Mouse (Mus musculus) erythroblast, adult 5-6 weeks (primary cell): ENCODE results near the gene Mob1a. TPM values are rescaled to one million over a fixed set of nuclear protein-coding genes. Genes with fewer than 3 reads are reported as not detected.
A peak's percentile ranks its signal among the peaks of the same experiment; 100 is the strongest.

Experiments
- ATAC-seq: replicated peaks from 2 replicates; pipeline ENCODE4 v1.8.0; 2016; ENCODE audit warnings: moderate number of reproducible peaks, mild to moderate bottlenecking, moderate TSS enrichment, inconsistent platforms; ENCODE audit not compliant: poor library complexity, low FRiP score, severe bottlenecking
- total RNA-seq, 2 experiments: library from RNA; stranded (forward) in 1 of 2; stranded (reverse) in 1 of 2; fragments of 150-400 nt in 1 of 2; fragments of 200-764, 138-1000 nt in 1 of 2; gene quantifications; 2 replicates each; pipeline versions ENCODE4 v1.2.3 to v1.2.4; 2015 to 2017; ENCODE audit warnings: low replicate concordance in 2 of 2

The Mob1a gene
- 51.6 and 54.6 TPM in 2 replicates for total RNA-seq (2015; ENCODE audit: low replicate concordance)
- 71.1 and 78.7 TPM in 2 replicates for total RNA-seq (2017; ENCODE audit: low replicate concordance)

DNA sequence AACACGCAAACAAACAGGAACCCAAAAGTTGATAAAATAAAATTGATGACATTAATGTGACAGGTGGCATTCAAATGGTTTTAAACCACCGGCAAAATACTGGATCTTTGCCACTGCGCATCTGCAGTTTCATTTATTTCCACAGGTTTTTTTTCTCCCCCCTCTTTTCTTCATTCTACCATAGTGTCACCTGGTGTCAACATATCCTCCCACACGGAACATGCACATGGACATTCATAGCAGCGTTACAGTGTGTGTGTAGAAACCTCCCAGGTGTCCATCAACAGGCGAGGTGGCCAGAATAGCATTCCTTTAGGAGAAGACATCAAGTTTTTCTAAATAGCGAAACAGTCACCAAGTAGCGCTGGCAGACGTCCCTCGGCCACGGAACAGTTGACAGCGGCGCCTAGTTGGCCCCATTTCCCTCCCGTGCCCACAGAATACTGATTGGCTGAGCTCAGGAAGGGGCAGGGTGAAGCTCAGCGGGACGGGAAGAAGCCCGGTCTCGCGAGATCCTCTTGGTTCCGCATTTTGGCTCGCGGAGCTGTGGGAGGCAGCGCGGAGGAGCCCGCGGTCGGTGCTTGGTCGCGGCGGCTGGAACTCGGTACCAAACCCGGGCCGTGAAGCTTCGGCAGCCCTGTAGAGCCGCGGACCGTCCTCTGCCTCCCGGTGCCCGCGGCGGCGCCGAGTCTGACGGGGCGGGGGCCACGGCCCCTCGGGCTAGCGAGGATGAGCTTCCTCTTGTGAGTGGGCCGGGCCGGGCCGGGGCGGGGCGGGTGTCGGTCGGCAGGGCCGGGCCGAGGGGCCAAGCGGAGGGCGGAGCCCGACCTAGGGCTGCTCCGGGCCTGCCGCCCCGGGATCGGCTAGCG is at the start of gene Mob1a, which contains the start of gene Mthfd2:
Gene Mob1a (plus strand): TSS at position 492 of the 869 bp plus-strand sequence.
Gene Mthfd2 (minus strand): TSS at position 384 of the 869 bp plus-strand sequence.
- ATAC-seq: peak; percentile 94

DNA sequence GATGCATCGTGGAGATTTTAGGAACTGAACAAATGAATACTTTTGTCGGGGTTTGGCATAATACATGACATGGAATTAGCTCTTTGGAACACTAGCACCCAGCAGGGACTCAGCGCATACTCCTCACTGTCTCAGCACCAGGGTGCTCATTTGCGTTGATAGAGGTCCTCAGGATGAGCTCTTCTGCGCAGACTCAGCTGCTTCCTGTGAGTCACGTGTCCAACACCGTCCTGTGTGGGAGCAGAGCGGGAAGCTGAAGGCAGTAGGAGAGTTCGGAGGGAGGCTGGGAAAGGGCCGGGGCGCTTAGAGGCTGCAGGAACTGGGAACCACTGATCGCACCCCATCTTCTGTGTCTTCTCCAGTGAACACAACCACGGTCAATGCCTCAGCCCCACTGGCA is 48.7 kb upstream of the Mob1a start:
- ATAC-seq: no peak

DNA sequence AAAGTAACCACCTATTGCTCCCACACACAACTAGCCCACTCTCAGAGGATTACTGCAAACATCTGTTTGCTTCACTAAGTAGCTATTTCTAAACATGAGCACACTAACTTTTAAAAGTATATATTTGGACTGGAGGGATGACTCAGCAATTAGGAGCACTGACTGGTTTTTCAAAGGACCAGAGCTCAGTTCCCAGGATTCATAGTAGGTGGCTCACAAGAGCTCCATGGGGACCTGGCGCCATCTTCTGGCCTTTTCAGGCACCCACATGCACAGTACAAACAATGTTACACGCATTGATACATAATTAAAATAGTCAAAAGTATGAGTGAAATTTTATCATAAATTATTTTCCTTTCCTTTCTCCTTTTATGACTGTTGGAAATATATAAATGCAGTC is 46.9 kb upstream of the Mob1a start:
- peak; percentile 64 for ATAC-seq

DNA sequence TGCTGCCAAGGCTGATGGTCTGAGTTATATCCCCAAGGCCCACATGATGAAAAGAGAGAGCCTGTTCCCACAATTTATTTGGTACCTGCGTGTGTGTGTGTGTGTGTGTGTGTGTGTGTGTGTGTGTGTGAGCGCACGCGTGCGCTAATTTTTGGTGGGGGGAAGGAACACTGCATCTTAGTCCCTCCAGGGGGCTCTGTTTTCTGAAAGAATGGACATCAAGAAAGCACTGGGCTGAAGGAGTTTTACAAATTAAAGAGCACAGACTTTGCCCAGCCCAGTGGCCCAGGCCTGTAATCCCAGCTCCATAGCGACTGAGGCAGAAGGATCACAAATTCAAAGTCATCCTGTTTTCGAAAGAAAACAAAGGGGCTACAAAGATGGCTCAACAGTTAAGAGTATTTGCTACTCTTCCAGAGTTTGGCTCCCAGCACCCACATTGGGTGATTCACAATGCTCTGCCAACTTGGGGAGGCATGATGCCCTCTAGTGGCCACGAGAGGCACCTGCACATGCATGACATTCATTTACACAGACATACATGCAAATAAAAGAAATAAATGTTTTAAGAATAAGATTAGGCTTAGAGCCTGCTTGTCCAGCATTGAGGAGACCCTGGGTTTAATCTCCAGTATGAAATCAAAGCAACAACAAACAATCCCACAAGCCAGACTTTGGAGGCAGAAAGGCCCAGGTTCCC is 45.4 kb upstream of the Mob1a start:
- ATAC-seq: peak; percentile 68; the same call in 1 of the 2 replicates

DNA sequence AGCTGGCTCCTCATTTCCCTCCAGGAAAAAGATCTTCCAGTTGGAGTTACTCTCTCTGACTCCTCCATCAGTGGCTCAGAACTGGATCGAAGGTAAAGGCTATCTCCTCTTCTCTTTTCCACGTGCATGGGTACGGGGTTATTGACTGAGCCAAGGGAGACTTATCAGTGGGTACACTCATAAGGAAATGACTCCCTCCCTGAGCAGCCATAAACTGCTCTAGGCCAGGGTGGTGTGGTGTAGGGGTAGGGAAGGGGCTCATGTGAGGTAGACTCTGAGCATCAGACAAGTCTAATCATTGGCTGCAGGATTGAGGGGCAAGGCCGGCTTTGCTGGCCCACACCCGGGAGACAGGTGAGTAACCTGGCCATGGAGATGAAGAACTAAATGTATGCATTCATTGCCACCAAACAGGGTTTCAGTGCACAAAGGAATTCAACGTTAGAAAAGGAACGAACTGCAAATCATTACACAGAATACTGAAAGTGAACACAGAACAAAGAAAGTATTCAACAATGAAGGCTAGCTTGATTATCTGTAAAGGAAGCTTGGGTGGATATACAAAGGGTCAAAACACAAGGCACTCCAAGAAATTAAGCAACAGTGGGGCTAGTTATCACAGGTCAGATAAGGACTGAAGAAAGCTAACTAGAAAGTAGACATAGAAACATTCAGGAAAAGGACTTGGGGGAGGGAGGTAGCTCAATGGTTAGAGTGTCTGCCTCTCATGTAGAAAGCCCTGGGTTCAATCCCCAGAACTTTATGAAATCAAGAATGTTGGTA is 25.2 kb upstream of the Mob1a start:
- ATAC-seq: no peak

DNA sequence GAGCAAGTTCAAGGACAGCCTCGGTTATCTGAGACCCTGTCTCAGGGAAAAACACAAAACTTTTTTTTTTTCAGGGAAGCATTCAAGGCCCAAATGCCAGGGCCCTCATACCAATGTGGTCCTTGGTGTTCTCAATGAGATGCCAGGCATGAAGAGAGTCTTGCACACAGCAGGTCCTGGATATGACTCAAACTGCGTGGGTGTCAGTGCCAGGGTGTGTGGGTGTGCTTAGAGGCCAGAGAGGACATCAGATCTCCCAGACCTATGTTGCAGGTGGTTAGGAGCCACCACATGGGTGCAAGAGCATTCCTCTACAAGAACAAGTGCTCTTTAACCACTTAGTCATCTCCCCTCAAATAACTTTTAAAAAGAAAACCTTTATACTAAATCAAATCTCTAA is 24.5 kb upstream of the Mob1a start:
- no peak for ATAC-seq

DNA sequence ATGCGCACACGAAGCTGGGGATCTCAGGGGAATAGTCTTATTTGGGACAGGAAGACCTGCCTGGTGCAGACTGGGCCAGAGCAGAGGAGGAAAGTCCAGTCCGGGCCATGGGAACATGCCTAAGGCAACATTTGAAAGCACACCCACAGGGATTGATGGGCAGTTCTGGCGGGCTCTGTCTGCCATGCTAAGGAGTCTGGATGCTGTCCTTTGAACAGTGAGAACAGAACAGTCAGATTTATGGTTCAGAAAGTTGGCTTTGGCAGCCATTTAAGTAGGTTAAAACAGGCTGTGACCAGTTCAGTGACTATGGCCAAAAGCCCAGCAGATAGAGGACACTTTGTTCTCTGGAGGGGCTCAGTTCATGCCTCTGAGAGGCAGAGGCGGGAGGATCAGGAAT is 23.6 kb upstream of the Mob1a start:
- ATAC-seq: no peak

DNA sequence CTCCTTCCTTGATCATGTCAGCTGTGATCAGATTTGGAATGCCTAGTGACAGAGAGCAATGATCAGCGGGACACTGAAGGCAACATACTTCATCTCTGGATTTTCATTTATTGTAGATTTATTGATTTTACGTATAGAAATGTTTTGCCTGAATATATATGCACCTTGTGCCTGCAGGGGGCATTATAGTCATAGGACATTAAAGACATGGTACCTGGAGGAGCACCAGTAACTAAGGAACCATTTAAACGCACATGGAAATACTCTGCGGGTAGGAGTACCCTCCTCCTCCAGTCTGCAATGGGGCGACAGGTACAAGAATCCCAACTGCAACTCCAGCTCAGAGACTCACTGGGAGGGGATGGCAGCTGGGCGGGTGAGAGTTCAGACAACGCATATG is 16.8 kb upstream of the Mob1a start:
- ATAC-seq: 0 out of 2 replicates have a peak, but pooled peaks have one; percentile 44

DNA sequence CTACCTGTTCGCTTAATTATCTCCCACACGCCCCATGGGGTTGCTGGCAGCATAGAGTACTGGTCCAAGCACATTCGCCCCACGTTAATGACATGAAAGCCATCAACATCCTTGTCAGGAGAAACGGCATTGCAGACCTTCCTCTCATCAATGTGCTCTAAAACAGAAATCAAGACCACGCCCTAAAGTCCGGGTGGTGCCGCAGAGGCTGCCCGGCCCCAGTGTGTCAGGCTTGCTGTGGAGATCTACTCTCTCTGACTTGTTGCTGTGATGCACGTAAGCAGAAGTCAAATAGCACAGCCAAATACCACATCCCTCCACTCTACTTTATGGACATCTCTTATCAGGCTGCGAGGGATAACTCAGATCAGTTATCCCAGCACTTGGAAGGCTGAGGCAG is 14.6 kb upstream of the Mob1a start:
- no peak for ATAC-seq

DNA sequence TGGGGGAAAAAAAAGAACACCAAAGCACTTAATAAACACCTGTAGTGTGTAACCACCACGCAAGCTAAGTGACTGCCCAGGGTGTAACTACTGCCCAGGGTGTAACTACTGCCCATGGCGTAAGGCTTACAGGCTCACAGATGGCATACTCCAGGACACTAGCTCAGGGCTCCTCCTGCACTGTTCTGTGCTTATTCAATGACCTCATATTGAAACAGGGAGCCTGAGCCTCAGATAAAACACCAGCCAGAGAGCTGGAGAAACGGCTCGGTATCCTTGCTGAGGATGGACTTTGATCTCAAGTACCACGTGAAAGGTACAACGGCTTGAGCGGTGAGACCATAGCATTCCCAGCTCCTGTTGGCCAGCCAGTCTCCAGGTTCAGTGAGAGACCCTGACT is 13.8 kb upstream of the Mob1a start:
- no peak for ATAC-seq

DNA sequence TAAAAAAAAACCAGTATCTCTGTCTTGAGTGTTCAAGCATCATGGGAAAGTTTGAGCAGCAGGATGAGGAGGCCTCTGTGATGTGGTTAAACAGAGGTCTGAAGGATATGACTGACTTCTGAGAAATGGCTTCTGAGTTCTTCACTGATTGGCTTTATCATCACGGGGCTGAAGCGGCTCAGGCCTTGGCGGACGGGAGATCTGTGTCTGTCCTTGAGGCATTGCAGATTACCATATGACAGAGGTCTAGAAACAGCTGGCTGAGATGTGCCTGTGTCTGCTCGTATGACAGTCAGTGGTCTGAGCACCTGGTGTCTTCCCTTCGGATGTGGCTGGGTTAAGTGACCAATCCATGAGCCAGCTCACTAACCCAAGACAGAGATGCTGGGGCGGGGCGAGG is 13.3 kb upstream of the Mob1a start:
- no peak for ATAC-seq

DNA sequence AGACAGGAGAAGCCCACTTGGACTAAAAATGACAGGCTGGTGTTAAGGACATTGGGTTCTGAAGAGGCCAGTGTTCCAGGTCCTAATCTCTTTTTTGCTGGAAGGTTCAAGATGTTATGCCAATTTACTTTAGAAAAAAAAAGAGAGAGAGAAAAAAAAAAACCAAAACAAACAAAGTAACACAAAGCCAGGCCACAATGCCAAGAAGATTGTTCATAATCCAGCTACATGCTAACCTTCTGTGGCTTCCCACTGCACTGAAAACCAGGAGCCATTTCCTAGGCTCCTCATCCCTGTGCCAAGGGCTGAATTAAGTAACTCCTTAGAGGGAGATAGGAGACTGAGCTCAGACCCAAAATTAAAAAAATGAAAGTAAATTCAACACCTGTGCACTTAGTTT is 10.5 kb upstream of the Mob1a start:
- no peak for ATAC-seq

DNA sequence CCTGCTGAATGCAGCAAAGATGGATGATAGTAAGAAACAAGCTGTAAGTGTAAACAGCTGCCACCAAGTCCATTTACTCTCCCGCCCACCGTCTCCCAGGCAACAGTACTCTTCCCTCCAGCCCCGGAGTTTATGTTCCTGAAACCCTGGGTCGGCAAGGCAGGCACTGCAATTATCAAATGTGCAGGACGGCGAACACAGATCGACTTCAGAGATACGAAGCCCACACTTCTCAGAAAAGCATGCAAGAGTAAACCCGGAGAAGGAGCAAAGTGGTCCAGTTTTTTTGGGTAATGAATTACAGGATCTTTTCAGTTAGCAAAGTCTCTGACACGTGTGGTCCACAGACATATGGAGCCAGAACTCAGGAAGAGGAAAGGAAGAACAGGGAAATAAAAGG is 9.8 kb upstream of the Mob1a start:
- ATAC-seq: no peak

DNA sequence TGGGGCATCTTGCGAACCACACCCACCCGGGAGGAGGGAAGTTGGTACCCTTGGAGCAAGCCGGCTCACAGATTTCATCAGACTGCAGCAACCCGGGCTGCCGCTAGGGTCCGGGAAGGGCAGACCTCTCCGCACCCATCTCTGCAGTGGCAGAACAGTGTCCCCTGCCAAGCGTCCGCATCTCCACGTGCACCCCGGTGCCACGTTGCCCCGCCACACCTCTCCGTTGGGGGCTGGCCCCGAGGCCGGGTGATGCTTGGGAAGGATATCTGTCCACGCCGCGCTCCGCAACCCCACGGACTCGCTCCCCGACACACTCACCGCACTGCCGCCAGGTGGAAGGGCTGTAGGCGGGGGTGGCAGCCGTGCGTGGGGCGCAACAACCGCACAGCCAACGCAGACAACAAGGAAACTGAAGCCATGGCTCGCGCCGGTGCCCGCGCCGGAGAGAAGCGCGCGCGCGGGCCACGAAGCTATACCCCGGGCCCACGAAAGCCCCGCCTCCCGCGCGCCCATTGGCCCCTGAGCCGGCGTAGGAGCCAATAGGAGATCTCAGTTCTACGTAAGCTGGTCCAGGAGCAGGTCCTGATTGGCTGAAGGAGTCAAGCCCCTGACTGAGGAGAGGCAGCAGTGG is 8.6 kb upstream of the Mob1a start:
- ATAC-seq: peak; percentile 95

DNA sequence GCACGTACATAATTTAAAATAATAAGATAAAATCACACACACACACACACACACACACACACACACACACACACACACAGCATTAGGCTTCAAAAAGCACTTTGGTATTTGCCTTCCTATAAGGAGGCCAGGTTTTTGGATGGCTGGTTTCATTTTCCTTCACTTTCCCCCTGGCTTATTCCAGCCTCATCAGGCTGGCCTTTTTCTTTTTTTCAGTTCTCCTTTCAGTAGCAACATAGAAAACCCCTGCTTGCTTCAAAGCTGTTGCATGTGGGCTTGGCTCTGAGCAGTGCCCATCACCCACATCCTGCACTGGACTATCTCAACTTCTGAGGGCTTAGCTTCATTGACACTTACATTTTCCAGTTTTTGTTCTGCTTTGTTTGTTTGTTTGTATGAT is 3.9 kb upstream of the Mob1a start:
- ATAC-seq: no peak

DNA sequence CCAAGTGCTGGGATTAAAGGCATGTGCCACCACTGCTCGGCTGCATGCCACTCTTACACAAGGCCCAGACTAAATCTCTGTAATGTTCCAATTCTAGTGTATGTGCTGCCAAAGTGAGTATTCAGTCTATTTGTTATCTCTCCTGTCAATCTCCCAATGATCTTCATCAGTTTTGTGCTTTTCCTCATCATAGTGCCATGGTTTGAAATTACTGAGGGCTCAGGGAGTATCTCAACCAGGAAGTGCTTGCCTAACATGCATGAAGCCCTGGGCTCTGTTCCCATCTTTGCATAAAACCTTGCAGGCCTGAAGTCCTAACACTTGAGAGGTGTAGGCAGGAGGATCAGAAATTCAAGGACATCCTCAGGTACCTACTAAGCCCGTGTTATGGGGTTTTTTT is 3.0 kb upstream of the Mob1a start:
- no peak for ATAC-seq

DNA sequence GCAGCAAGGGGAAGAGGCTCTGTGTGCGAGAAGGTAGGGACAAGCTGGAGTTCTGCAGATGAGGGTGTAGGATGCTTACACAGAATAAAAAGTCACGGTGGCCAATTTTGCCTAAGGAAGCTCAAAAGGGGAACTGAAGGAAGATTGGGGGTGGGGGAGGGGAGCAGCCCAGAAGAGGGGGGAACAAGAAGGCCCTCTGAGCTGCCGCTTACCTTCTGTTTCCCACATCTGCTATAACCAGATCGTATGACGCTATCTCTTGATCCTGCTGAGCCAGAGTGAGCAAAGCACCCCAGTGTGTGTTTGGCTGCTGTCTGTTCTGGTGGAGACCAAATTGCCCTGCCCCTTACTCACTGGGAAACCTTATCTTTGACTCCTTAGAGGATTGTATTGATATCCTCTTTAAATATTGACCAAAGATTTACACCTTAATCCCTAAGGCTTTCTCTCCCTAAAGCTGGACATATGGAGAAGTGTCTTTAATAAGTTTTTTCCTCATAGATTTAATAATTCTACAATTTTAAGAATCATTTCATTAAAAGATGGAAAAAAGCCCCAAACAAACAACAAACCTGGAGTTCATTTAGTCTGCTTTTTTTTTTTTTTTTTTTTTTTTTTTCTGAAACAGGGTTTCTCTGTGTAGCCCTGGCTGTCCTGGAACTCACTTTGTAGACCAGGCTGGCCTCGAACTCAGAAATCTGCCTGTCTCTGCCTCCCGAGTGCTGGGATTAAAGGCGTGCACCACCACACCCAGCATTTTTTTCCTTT is 2.0 kb upstream of the Mob1a start:
- ATAC-seq: no peak

DNA sequence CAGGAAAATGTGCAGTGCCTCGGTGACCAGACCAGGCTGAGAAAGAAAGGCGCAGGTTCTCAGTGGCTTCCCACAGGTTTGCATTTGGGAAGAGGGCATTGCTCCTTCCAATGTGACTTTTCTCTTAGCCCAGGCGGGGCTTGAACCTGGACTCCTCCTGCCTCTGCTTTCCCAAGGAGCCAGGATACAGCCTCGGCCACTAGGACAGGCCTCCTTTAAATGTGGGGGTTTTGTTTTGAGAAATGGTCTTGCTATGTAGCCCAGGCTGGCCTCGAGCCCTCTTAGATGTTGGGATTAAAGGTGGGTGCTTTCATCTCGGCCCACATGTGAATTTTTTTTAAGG is 549 bp downstream of the Mob1a start:
- ATAC-seq: peak; percentile 46; the same call in 1 of the 2 replicates

DNA sequence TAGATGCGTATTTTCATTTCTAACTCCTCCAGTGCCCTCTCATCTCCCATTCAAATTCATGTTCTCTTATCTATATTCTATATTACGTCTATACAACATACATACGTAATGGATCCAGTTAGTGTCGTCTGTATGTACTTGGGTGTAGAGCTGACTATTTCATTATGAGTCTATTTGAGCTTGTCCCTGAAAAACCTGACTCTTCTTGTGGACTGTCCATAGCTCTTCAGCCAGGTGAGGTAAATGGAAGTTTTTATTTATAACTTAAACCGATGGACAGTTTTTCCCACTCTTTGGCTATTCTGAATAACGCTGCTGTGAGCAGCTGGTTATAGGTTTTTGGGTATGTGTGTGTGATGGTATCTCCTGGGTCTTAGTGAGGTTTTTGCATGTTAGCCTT is 945 bp downstream of the Mob1a start:
- ATAC-seq: peak; percentile 49; the same call in 1 of the 2 replicates
